Mouse (Mus musculus) MEL (cell line): ENCODE data around the gene Casp3. TPM values are rescaled to one million over a fixed set of nuclear protein-coding genes. Genes with fewer than 3 reads are reported as not detected.

Experiments
- DNase-seq: peaks from one replicate; pipeline ENCODE4 v3.0.0; 2011; ENCODE audit warnings: low read depth, low spot score
- H3K27ac ChIP-seq: 2 replicates; pipeline ENCODE4 v1.5.1; 2012; ENCODE audit warnings: low read depth, mild to moderate bottlenecking, control low read depth, low read length, moderate library complexity; ENCODE audit not compliant: control insufficient read depth
- H3K27me3 ChIP-seq, 2 experiments: fragments of 150-350 bp in 1 of 2; sonication (generic) in 1 of 2; 2 replicates each; pipeline ENCODE4 v1.6.1; 2012; ENCODE audit warnings: low read length in 2 of 2, mild to moderate bottlenecking in 2 of 2, improper control_type of control experiment in 1 of 2, moderate library complexity in 1 of 2; ENCODE audit not compliant: insufficient read depth in 2 of 2, control insufficient read depth in 1 of 2
- H3K36me3 ChIP-seq, 2 experiments: 2 replicates each; pipeline ENCODE4 v1.6.1; 2012 to 2014; ENCODE audit warnings: low read length in 2 of 2, improper control_type of control experiment in 1 of 2, inconsistent platforms in 1 of 2, mild to moderate bottlenecking in 1 of 2; ENCODE audit not compliant: insufficient read depth in 2 of 2, control insufficient read depth in 1 of 2
- H3K4me1 ChIP-seq, 2 experiments: fragments of 150-350 bp in 1 of 2; sonication (generic) in 1 of 2; 2 replicates each; pipeline ENCODE4 v1.6.1; 2012; ENCODE audit warnings: low read length in 2 of 2, improper control_type of control experiment in 1 of 2, mild to moderate bottlenecking in 1 of 2; ENCODE audit not compliant: insufficient read depth in 2 of 2, control insufficient read depth in 1 of 2
- H3K4me3 ChIP-seq, 2 experiments: fragments of 150-350 bp in 1 of 2; sonication (generic) in 1 of 2; 2 replicates each; pipeline ENCODE4 v1.5.1; 2012; ENCODE audit warnings: low read depth in 2 of 2, low read length in 2 of 2, mild to moderate bottlenecking in 2 of 2, moderate library complexity in 2 of 2, control low read depth in 1 of 2, improper control_type of control experiment in 1 of 2; ENCODE audit not compliant: control insufficient read depth in 1 of 2, insufficient read depth in 1 of 2
- H3K79me2 ChIP-seq: 2 replicates; pipeline ENCODE4 v1.6.1; 2012; ENCODE audit warnings: mild to moderate bottlenecking, low read length, moderate library complexity; ENCODE audit not compliant: control insufficient read depth, poor library complexity, insufficient read depth
- H3K9ac ChIP-seq: 2 replicates; pipeline ENCODE4 v1.6.1; 2012; ENCODE audit warnings: low read depth, mild to moderate bottlenecking, control low read depth, low read length, moderate library complexity; ENCODE audit not compliant: control insufficient read depth, poor library complexity, severe bottlenecking
- H3K9me3 ChIP-seq: fragments of 150-350 bp; sonication (generic); replicated peaks from 2 replicates; pipeline ENCODE4 v1.6.1; 2012; ENCODE audit warnings: mild to moderate bottlenecking, low read length, improper control_type of control experiment, moderate library complexity; ENCODE audit not compliant: insufficient read depth
- CHD2 ChIP-seq: IDR thresholded peaks from 2 replicates; pipeline ENCODE4 v1.6.1; 2011; ENCODE audit warnings: low read length, improper control_type of control experiment
- CTCF ChIP-seq, 3 experiments: IDR thresholded peaks in 2 of 3; conservative IDR thresholded peaks in 1 of 3; 2 replicates each; pipeline ENCODE4 v1.5.1; 2011 to 2012; ENCODE audit warnings: low read length in 3 of 3, low read depth in 2 of 3, mild to moderate bottlenecking in 2 of 3, improper control_type of control experiment in 1 of 3, inconsistent platforms in 1 of 3, mixed read lengths in 1 of 3, moderate library complexity in 1 of 3; ENCODE audit not compliant: control insufficient read depth in 1 of 3, insufficient read depth in 1 of 3, poor library complexity in 1 of 3, severe bottlenecking in 1 of 3
- E2F4 ChIP-seq: IDR thresholded peaks from 2 replicates; pipeline ENCODE4 v1.6.1; 2011; ENCODE audit warnings: low read depth, low read length, improper control_type of control experiment, borderline replicate concordance
- ELF1 ChIP-seq: IDR thresholded peaks from 2 replicates; pipeline ENCODE4 v1.6.1; 2014; ENCODE audit warnings: low read depth, mild to moderate bottlenecking, inconsistent platforms, low read length, improper control_type of control experiment, moderate library complexity
- EP300 ChIP-seq, 2 experiments: IDR thresholded peaks; 2 replicates each; pipeline ENCODE4 v1.6.1; 2011; ENCODE audit warnings: improper control_type of control experiment in 2 of 2, low read length in 2 of 2, low read depth in 1 of 2, mild to moderate bottlenecking in 1 of 2
- ETS1 ChIP-seq: IDR thresholded peaks from 2 replicates; pipeline ENCODE4 v1.6.1; 2012; ENCODE audit warnings: low read depth, mild to moderate bottlenecking, inconsistent platforms, low read length, improper control_type of control experiment, moderate library complexity
- GABPA ChIP-seq: IDR thresholded peaks from 2 replicates; pipeline ENCODE4 v1.6.1; 2012; ENCODE audit warnings: low read depth, mild to moderate bottlenecking, inconsistent platforms, low read length, improper control_type of control experiment, moderate library complexity
- GATA1 ChIP-seq: IDR thresholded peaks from 2 replicates; pipeline ENCODE4 v1.6.1; 2011; ENCODE audit warnings: low read depth, low read length, improper control_type of control experiment
- HCFC1 ChIP-seq: IDR thresholded peaks from 2 replicates; pipeline ENCODE4 v1.6.1; 2012; ENCODE audit warnings: low read depth, mild to moderate bottlenecking, inconsistent platforms, low read length, improper control_type of control experiment, moderate library complexity
- JUND ChIP-seq: IDR thresholded peaks from 2 replicates; pipeline ENCODE4 v1.6.1; 2011; ENCODE audit warnings: low read depth, mild to moderate bottlenecking, improper control_type of control experiment, low read length
- KAT2A ChIP-seq: conservative IDR thresholded peaks from 2 replicates; pipeline ENCODE4 v1.6.1; 2012; ENCODE audit warnings: low read depth, low read length, improper control_type of control experiment, inconsistent platforms
- MAFK ChIP-seq: IDR thresholded peaks from 2 replicates; pipeline ENCODE4 v1.6.1; 2011; ENCODE audit warnings: low read depth, mild to moderate bottlenecking, low read length, improper control_type of control experiment, borderline replicate concordance
- MAZ ChIP-seq: IDR thresholded peaks from 2 replicates; pipeline ENCODE4 v1.6.1; 2012; ENCODE audit warnings: low read depth, mild to moderate bottlenecking, inconsistent platforms, low read length, improper control_type of control experiment
- MEF2A ChIP-seq: IDR thresholded peaks from 2 replicates; pipeline ENCODE4 v1.6.1; 2014; ENCODE audit warnings: low read depth, mild to moderate bottlenecking, inconsistent platforms, low read length, improper control_type of control experiment; ENCODE audit not compliant: poor library complexity, insufficient replicate concordance, severe bottlenecking; ENCODE audit errors: extremely low read depth
- MXI1 ChIP-seq: IDR thresholded peaks from 2 replicates; pipeline ENCODE4 v1.6.1; 2011; ENCODE audit warnings: mild to moderate bottlenecking, low read depth, low read length, improper control_type of control experiment
- NRF1 ChIP-seq: IDR thresholded peaks from 2 replicates; pipeline ENCODE4 v1.6.1; 2014; ENCODE audit warnings: low read depth, mild to moderate bottlenecking, inconsistent platforms, low read length, improper control_type of control experiment, moderate library complexity; ENCODE audit not compliant: poor library complexity, insufficient read depth, severe bottlenecking
- POLR2AphosphoS5 ChIP-seq: IDR thresholded peaks from 2 replicates; pipeline ENCODE4 v1.6.1; 2012; ENCODE audit warnings: low read depth, borderline replicate concordance, mild to moderate bottlenecking, inconsistent platforms, low read length, moderate library complexity, mixed read lengths
- RCOR1 ChIP-seq: IDR thresholded peaks from 2 replicates; pipeline ENCODE4 v1.6.1; 2012; ENCODE audit warnings: low read depth, mild to moderate bottlenecking, inconsistent platforms, low read length, improper control_type of control experiment
- SIN3A ChIP-seq: IDR thresholded peaks from 2 replicates; pipeline ENCODE4 v1.6.1; 2012; ENCODE audit warnings: low read length, improper control_type of control experiment, inconsistent platforms
- TAL1 ChIP-seq: IDR thresholded peaks from 2 replicates; pipeline ENCODE4 v1.6.1; 2012; ENCODE audit warnings: mild to moderate bottlenecking, inconsistent platforms, low read length, moderate library complexity, mixed read lengths
- TBP ChIP-seq: IDR thresholded peaks from 2 replicates; pipeline ENCODE4 v1.8.0; 2011; ENCODE audit warnings: low read depth, low read length, improper control_type of control experiment
- USF2 ChIP-seq, 2 experiments: IDR thresholded peaks; 2 replicates each; pipeline ENCODE4 v1.6.1; 2011 to 2012; ENCODE audit warnings: improper control_type of control experiment in 2 of 2, low read length in 2 of 2, borderline replicate concordance in 1 of 2, inconsistent platforms in 1 of 2, low read depth in 1 of 2, mild to moderate bottlenecking in 1 of 2; ENCODE audit not compliant: insufficient read depth in 1 of 2
- ZKSCAN1 ChIP-seq: IDR thresholded peaks from 2 replicates; pipeline ENCODE4 v1.6.1; 2012; ENCODE audit warnings: low read depth, mild to moderate bottlenecking, inconsistent platforms, low read length, improper control_type of control experiment, moderate library complexity
- ZMIZ1 ChIP-seq: IDR thresholded peaks from 2 replicates; pipeline ENCODE4 v1.6.1; 2012; ENCODE audit warnings: low read depth, mild to moderate bottlenecking, inconsistent platforms, low read length, improper control_type of control experiment, moderate library complexity
- ZNF384 ChIP-seq: IDR thresholded peaks from 2 replicates; pipeline ENCODE4 v1.6.1; 2012; ENCODE audit warnings: low read depth, mild to moderate bottlenecking, inconsistent platforms, low read length, improper control_type of control experiment
- polyA plus RNA-seq, 2 experiments: library from polyadenylated mRNA; stranded (reverse) in 1 of 2; unstranded in 1 of 2; fragments of >175 nt in 1 of 2; fragments of >200 nt in 1 of 2; gene quantifications; 2 replicates each; pipeline versions ENCODE4 v1.2.1 to v1.2.4; 2012; ENCODE audit warnings: low replicate concordance in 2 of 2, low read depth in 1 of 2; ENCODE audit not compliant: insufficient read length in 2 of 2, insufficient read depth in 1 of 2, missing spikeins in 1 of 2
- total RNA-seq: library from RNA; depleted of rRNA; stranded (reverse); fragments of 300-350 nt; gene quantifications from 2 replicates; pipeline ENCODE4 v1.2.3, GENCODE M21; 2012

The Casp3 gene
- total and polyA plus RNA-seq, 3 experiments, result 74.7 to 185 (median 157) TPM

GRCm38 (mm10) chr8:46598114-46598513, 19.0 kb upstream of the Casp3 start:
- Histone ChIP-seq H3K27ac (peak overlapping the region; percentile 24; the same call in 1 of the 2 replicates), H3K36me3 (peaks cover 0 to 67% of the 10 kb centered on the region in 2 experiments; a peak in 2 of 4 replicates), H3K79me2 (no peaks in the 10 kb centered on the region; the same call in 1 of the 2 replicates), H3K9ac (no peak overlapping the region), H3K27me3 (no peaks in the 10 kb centered on the region), H3K9me3 (no peaks in the 10 kb centered on the region)
- TF ChIP-seq RCOR1, result no peak
- no peak for TF ChIP-seq SIN3A
- no peak for TF ChIP-seq ZKSCAN1
- TF ChIP-seq EP300 (IDR thresholded peaks at IDR 0.05; ENCODE audit: low read depth in 1 of 2, low read length in 2 of 2), result no peak
- no peak for TF ChIP-seq USF2 (IDR thresholded peaks at IDR 0.05; ENCODE audit: borderline replicate concordance in 1 of 2, insufficient read depth in 1 of 2, low read depth in 1 of 2, low read length in 2 of 2)
- TF ChIP-seq TBP, result no peak
- TF ChIP-seq CTCF (IDR thresholded peaks at IDR 0.05 in 2 of 3, conservative IDR thresholded peaks at IDR 0.05 in 1 of 3; ENCODE audit: control insufficient read depth in 1 of 3, insufficient read depth in 1 of 3, low read depth in 2 of 3, low read length in 3 of 3, poor library complexity in 1 of 3, severe bottlenecking in 1 of 3), result no peak
- no peak for TF ChIP-seq MAZ
- TF ChIP-seq ZNF384, result no peak
- no peak for TF ChIP-seq ZMIZ1
- TF ChIP-seq HCFC1, result no peak
- no peak for TF ChIP-seq E2F4
- no peak for TF ChIP-seq JUND
- TF ChIP-seq MXI1, result no peak
- TF ChIP-seq CHD2, result no peak
- TF ChIP-seq TAL1, result no peak
- no peak for TF ChIP-seq NRF1
- no peak for TF ChIP-seq KAT2A
- TF ChIP-seq ETS1, result no peak
- TF ChIP-seq GABPA, result no peak
- TF ChIP-seq, all 39 proteins: peak for 0
- DNase-seq, result peak; percentile 26
- Histone ChIP-seq H3K4me3 (no peak overlapping the region), H3K4me1 (peaks cover 34 to 61% of the 10 kb centered on the region in 2 experiments)

- peak overlapping the region; percentile 61 for H3K27ac ChIP-seq
- peak; percentile 77 for DNase-seq
- H3K9ac ChIP-seq, result no peak overlapping the region
- H3K4me1 ChIP-seq, result peaks cover 32 to 56% of the 10 kb centered on the region in 2 experiments
- TF ChIP-seq ELF1, result no peak
- TF ChIP-seq SIN3A, result no peak
- no peak for TF ChIP-seq ZKSCAN1
- TF ChIP-seq MXI1, result no peak
- no peak for TF ChIP-seq POLR2AphosphoS5
- TF ChIP-seq MEF2A, result no peak
- peak; percentile 13; the same call in 1 of the 2 replicates for TF ChIP-seq TAL1
- TF ChIP-seq GABPA, result 0 out of 2 replicates have a peak, but pooled peaks have one; percentile 59
- TF ChIP-seq EP300 (IDR thresholded peaks at IDR 0.05; ENCODE audit: low read depth in 1 of 2, low read length in 2 of 2), result peak; percentile 11 to 41; a peak in 1 of 4 replicates
- no peak for TF ChIP-seq E2F4
- TF ChIP-seq MAZ, result no peak
- TF ChIP-seq TBP, result peak; percentile 93
- TF ChIP-seq CHD2, result no peak
- no peak for TF ChIP-seq KAT2A
- TF ChIP-seq JUND, result no peak
- TF ChIP-seq MAFK, result no peak
- 0 out of 2 replicates have a peak, but pooled peaks have one; percentile 17 for TF ChIP-seq RCOR1
- TF ChIP-seq CTCF (IDR thresholded peaks at IDR 0.05 in 2 of 3, conservative IDR thresholded peaks at IDR 0.05 in 1 of 3; ENCODE audit: control insufficient read depth in 1 of 3, insufficient read depth in 1 of 3, low read depth in 2 of 3, low read length in 3 of 3, poor library complexity in 1 of 3, severe bottlenecking in 1 of 3), result no peak
- peak; percentile 72 for TF ChIP-seq GATA1
- no peak overlapping the region for H3K4me3 ChIP-seq
- no peaks in the 10 kb centered on the region for H3K27me3 ChIP-seq
- peaks cover 2 to 60% of the 10 kb centered on the region in 2 experiments; a peak in 3 of 4 replicates for H3K36me3 ChIP-seq
- H3K9me3 ChIP-seq, result no peaks in the 10 kb centered on the region
- H3K79me2 ChIP-seq, result no peaks in the 10 kb centered on the region; the same call in 1 of the 2 replicates
Measured at GRCm38 (mm10) chr8:46598753-46599152, 18.3 kb upstream of the Casp3 start.
